Mouse (Mus musculus): ENCODE results near the gene 1700007K13Rik. TPM values are rescaled to one million over a fixed set of nuclear protein-coding genes. Genes with fewer than 3 reads are reported as not detected.
A peak's percentile ranks its signal among the peaks of the same experiment; 100 is the strongest.

The 1700007K13Rik gene
- polyA plus RNA-seq, 1 experiment from 2014 or later: not detected

DNA sequence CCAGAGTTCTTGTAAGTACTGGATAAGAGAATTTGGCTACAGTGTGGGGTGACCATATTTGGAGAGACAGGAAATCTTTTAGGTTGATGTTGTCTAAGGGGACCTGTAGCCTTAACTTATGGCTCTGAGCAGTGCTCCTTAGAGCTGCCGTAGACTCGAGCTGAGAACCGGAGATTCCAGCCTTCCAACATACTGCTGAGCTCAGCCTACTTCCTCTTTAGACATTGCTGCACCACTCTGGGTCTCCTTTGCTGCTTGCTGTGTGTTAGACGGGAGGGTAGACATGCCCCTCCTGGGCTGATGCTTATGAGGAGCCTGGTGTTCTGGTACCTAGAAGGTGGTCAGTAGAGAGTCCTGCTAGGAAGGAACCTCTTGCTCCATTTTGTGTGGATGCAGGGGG lies 32.3 kb upstream of the 1700007K13Rik start:
- WGBS: 83% methylated on average over 4 of the region's 4 CpGs
- Histone ChIP-seq H3K27me3 (replicated peaks; ENCODE audit: control insufficient read depth, insufficient read depth, low read length) (no peaks in the 10 kb centered on the region), H3K36me3 (ENCODE audit: control insufficient read depth, insufficient read depth, low read length) (no peaks in the 10 kb centered on the region), H3K4me2 (ENCODE audit: low read depth, low read length) (no peak overlapping the region), H3K27ac (ENCODE audit: low read length) (no peak overlapping the region), H3K9me3 (ENCODE audit: control insufficient read depth, low read length) (no peaks in the 10 kb centered on the region), H3K4me3 (ENCODE audit: low read length) (no peak overlapping the region), H3K4me1 (ENCODE audit: control insufficient read depth, insufficient read depth, low read length) (peaks cover 13% of the 10 kb centered on the region), H3K9ac (ENCODE audit: low read depth, low read length) (no peak overlapping the region)
- ATAC-seq: no peak

DNA sequence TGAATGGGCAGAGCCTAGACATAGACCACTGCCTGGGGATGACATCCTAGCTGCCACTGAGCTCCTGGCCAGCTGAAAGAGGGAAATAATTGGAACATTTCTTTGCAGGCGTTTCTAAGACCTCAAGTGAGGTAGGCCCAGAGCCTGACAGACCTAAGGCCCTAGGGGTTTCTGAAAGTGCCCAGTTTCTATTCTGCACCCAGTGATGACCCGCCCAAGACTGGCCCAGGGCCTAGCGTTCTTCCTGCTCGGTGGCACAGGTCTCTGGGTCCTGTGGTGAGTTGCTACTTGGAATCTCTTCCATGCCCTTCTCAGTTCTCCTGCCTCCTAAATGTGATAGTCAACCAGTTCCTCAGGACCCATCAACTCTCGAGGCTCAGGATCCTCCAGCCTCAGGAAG lies 31.4 kb upstream of the 1700007K13Rik start:
- H3K4me2 ChIP-seq (ENCODE audit: low read depth, low read length): no peak overlapping the region
- H3K36me3 ChIP-seq (ENCODE audit: control insufficient read depth, insufficient read depth, low read length): no peaks in the 10 kb centered on the region
- H3K4me1 ChIP-seq (ENCODE audit: control insufficient read depth, insufficient read depth, low read length): peaks cover 13% of the 10 kb centered on the region
- no peak overlapping the region for H3K27ac ChIP-seq (ENCODE audit: low read length)
- no peak for ATAC-seq
- peak overlapping the region; percentile 1; the same call in 1 of the 2 replicates for H3K4me3 ChIP-seq (ENCODE audit: low read length)
- no peaks in the 10 kb centered on the region for H3K9me3 ChIP-seq (ENCODE audit: control insufficient read depth, low read length)
- 85% methylated on average over 5 of the region's 5 CpGs for WGBS
- no peaks in the 10 kb centered on the region for H3K27me3 ChIP-seq (replicated peaks; ENCODE audit: control insufficient read depth, insufficient read depth, low read length)
- H3K9ac ChIP-seq (ENCODE audit: low read depth, low read length): no peak overlapping the region

GRCm38 (mm10) chr2:28496671-28497070 lies 30.5 kb upstream of the 1700007K13Rik start, which contains the start of gene Gbgt1:
Gene Gbgt1 (plus strand): TSS chr2:28496891.
- Histone ChIP-seq H3K9me3 (ENCODE audit: control insufficient read depth, low read length) (no peaks in the 10 kb centered on the region), H3K36me3 (ENCODE audit: control insufficient read depth, insufficient read depth, low read length) (no peaks in the 10 kb centered on the region), H3K27me3 (replicated peaks; ENCODE audit: control insufficient read depth, insufficient read depth, low read length) (no peaks in the 10 kb centered on the region), H3K4me1 (ENCODE audit: control insufficient read depth, insufficient read depth, low read length) (peaks cover 13% of the 10 kb centered on the region), H3K9ac (ENCODE audit: low read depth, low read length) (peak within 1 kb of the TSS; percentile 12; the same call in 1 of the 2 replicates), H3K4me3 (ENCODE audit: low read length) (peak within 1 kb of the TSS; percentile 1; the same call in 1 of the 2 replicates), H3K4me2 (ENCODE audit: low read depth, low read length) (peak within 1 kb of the TSS; percentile 19; the same call in 1 of the 2 replicates), H3K27ac (ENCODE audit: low read length) (peak within 1 kb of the TSS; percentile 30)
- peak; percentile 50 for ATAC-seq
- 60% methylated on average over 5 of the region's 5 CpGs for WGBS

DNA sequence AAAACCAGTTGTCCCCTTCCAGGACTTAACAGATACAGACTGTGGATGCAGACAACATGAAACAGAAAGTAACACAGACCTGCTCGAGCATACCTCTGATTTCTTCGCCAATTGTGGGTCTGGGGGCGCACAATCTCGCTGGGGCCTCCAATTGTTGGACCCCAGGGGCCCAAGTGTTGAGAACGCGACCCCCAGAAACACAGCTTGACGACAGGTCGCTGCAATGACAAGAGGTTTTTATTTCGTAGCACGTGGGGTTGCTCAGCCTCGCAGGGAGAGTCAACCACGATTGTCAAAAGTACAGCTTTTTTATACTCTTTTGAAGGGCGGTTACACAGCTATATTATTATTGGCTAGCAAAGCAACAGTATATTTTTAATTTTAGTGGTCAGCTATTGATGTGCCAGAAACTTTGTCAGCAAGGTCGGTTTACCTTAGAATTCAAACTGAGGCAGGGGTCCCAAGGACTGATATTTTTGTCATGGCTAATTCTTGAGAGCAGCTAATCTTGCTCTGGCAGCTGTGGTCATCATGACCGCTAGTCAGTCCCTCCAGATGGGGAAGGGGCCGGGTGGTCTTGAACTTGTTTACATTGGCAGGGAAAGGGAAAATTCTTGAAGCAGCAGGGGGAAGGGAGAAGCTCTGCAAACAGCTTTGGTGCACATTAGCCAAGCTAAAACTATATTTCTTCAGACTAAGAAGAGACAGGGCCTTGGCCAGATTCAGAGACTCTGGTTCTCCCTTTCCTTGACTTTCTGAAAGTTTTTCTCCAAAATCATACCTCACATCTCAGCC lies 29.9 kb upstream of the 1700007K13Rik start:
- no peaks in the 10 kb centered on the region for H3K36me3 ChIP-seq (ENCODE audit: control insufficient read depth, insufficient read depth, low read length)
- peak overlapping the region; percentile 30 for H3K27ac ChIP-seq (ENCODE audit: low read length)
- no peaks in the 10 kb centered on the region for H3K27me3 ChIP-seq (replicated peaks; ENCODE audit: control insufficient read depth, insufficient read depth, low read length)
- no peak overlapping the region for H3K4me2 ChIP-seq (ENCODE audit: low read depth, low read length)
- H3K9ac ChIP-seq (ENCODE audit: low read depth, low read length): 0 out of 2 replicates have a peak overlapping the region, but pooled peaks have one; percentile 12
- ATAC-seq: 0 out of 2 replicates have a peak, but pooled peaks have one; percentile 5
- peaks cover 13% of the 10 kb centered on the region for H3K4me1 ChIP-seq (ENCODE audit: control insufficient read depth, insufficient read depth, low read length)
- no peaks in the 10 kb centered on the region for H3K9me3 ChIP-seq (ENCODE audit: control insufficient read depth, low read length)
- no peak overlapping the region for H3K4me3 ChIP-seq (ENCODE audit: low read length)
- 74% methylated on average over 16 of the region's 16 CpGs for WGBS

DNA sequence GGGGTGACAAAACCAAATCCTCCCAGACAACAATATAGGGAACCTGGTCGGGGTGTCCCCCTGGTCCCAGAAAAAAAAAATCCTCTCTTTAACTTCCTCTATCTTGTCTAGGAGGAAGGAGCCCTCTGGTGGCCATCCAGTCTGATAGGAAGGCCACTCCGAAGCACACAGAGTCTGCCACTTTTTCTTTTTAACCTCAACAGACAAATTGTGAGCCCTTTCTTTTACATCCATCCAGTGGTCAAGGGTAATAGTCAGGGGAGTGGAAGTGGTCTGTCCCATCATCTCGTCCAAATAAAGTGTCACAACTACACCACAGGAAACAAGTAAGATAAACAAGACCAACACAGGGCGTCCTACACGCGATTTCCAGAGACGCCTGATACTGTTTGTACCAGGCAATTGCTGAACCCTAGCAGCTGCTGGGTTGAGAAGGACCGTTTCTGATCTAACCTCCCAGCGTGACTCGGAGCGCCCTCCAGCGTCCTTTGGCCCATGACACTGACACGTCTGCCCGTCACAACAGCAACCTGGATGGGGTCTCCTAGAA lies 29.1 kb upstream of the 1700007K13Rik start:
- H3K4me2 ChIP-seq (ENCODE audit: low read depth, low read length): no peak overlapping the region
- no peak overlapping the region for H3K9ac ChIP-seq (ENCODE audit: low read depth, low read length)
- 72% methylated on average over 14 of the region's 14 CpGs for WGBS
- no peaks in the 10 kb centered on the region for H3K9me3 ChIP-seq (ENCODE audit: control insufficient read depth, low read length)
- no peak overlapping the region for H3K4me3 ChIP-seq (ENCODE audit: low read length)
- 0 out of 2 replicates have a peak overlapping the region, but pooled peaks have one; percentile 20 for H3K27ac ChIP-seq (ENCODE audit: low read length)
- no peaks in the 10 kb centered on the region for H3K27me3 ChIP-seq (replicated peaks; ENCODE audit: control insufficient read depth, insufficient read depth, low read length)
- no peak for ATAC-seq
- H3K36me3 ChIP-seq (ENCODE audit: control insufficient read depth, insufficient read depth, low read length): no peaks in the 10 kb centered on the region
- H3K4me1 ChIP-seq (ENCODE audit: control insufficient read depth, insufficient read depth, low read length): peaks cover 13% of the 10 kb centered on the region

DNA sequence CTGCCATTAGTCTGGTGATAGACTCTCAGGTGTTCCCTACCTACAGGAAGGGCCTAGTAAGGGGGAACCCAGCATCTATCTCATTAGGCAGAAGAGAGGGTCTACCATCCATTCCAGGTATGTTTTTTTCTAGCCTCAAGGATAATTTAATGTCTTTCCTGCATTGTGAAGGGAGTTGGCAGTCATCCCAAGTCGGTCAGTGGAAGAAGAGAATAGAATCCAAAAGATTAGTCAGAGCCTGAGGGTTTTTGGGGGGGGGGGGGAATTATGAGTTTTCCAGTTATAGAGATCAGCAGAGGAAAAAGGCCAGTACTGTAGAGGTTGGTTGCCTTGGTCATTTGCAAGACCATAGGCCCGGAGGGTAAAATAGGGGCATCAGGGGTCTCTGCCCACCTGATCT lies 28.4 kb upstream of the 1700007K13Rik start:
- H3K27me3 ChIP-seq (replicated peaks; ENCODE audit: control insufficient read depth, insufficient read depth, low read length): no peaks in the 10 kb centered on the region
- WGBS: 78% methylated on average over 2 of the region's 2 CpGs
- peaks cover 13% of the 10 kb centered on the region for H3K4me1 ChIP-seq (ENCODE audit: control insufficient read depth, insufficient read depth, low read length)
- H3K9me3 ChIP-seq (ENCODE audit: control insufficient read depth, low read length): no peaks in the 10 kb centered on the region
- H3K9ac ChIP-seq (ENCODE audit: low read depth, low read length): no peak overlapping the region
- H3K4me2 ChIP-seq (ENCODE audit: low read depth, low read length): no peak overlapping the region
- no peak for ATAC-seq
- no peak overlapping the region for H3K4me3 ChIP-seq (ENCODE audit: low read length)
- H3K36me3 ChIP-seq (ENCODE audit: control insufficient read depth, insufficient read depth, low read length): no peaks in the 10 kb centered on the region
- no peak overlapping the region for H3K27ac ChIP-seq (ENCODE audit: low read length)

DNA sequence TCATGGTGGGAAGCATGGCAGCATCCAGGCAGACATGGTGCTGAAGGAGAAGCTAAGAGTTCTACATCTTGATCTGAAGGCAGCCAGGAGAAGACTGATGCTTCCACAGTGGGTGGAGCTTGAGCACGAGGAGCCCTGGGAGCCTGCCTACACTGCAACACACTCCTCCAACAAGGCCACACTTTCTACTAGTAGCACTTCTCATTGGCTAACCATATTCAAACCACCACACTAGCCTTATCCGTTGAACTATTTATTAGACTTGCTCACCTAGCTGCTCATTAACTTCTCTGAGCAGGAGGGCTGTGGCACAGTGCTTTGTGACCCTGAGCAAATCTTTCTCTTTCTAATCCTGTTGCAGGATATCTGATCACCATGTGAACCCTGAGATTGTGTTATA lies 17.7 kb upstream of the 1700007K13Rik start:
- ATAC-seq: peak; percentile 85

DNA sequence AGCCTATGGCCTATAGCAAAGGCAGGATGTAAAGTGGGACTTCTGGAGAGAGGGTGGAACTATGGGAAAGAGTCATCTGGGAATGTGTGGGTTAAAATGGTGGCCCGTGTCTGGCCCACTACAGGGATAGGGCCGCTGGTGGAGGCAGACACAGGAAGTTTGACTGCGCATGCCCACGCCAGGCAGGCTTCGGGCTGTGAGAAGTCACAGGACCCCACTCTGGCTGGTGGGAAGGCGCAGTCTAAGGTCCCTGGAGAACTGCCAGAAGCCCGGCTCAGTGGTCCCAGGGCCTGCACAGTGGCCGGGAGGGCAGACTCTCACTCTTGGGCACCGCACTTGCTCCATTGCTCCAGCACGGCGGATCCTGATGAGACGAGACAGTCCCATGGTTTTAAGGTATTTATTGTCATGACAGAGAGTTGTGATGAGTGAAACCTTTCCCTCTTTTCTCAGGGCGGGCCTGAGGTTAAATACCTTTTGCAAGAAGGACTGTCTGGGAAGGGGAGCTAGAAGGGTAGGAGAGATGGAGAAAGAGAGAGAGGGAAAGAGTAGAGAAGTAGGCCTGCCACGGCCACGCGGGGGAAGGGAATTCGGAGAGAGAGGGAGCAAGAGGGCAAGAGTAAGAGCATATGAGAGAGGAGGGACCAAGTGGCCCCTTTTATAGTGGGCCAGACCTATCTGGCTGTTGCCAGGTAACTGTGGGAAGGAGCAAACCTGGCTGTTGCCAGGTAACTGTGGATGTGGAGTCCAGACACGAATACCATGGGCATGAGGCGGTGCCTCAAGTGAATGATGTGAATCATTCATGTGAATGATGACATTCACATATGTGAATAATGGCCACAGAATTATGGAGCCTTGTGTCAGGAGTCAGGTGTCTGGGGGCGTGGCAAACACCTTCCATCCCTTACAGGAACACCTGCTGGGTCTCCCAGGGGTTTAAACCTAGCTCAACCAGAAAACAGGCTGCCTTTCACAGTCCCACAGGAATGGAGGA lies 13.4 kb upstream of the 1700007K13Rik start:
- Histone ChIP-seq H3K9ac (ENCODE audit: low read depth, low read length) (peak overlapping the region; percentile 66), H3K4me1 (ENCODE audit: control insufficient read depth, insufficient read depth, low read length) (0 out of 2 replicates have a peak, but pooled peaks cover 3% of the 10 kb centered on the region), H3K27me3 (replicated peaks; ENCODE audit: control insufficient read depth, insufficient read depth, low read length) (no peaks in the 10 kb centered on the region), H3K4me2 (ENCODE audit: low read depth, low read length) (peak overlapping the region; percentile 46), H3K27ac (ENCODE audit: low read length) (peak overlapping the region; percentile 68), H3K9me3 (ENCODE audit: control insufficient read depth, low read length) (no peaks in the 10 kb centered on the region), H3K4me3 (ENCODE audit: low read length) (peak overlapping the region; percentile 50), H3K36me3 (ENCODE audit: control insufficient read depth, insufficient read depth, low read length) (no peaks in the 10 kb centered on the region)
- peak; percentile 50; the same call in 1 of the 2 replicates for ATAC-seq
- 48% methylated on average over 20 of the region's 20 CpGs for WGBS

More for the DNA sequence above, 17.7 kb upstream of the 1700007K13Rik start:
- Histone ChIP-seq H3K4me1 (ENCODE audit: control insufficient read depth, insufficient read depth, low read length) (0 out of 2 replicates have a peak, but pooled peaks cover 2% of the 10 kb centered on the region), H3K4me2 (ENCODE audit: low read depth, low read length) (no peak overlapping the region), H3K27me3 (replicated peaks; ENCODE audit: control insufficient read depth, insufficient read depth, low read length) (no peaks in the 10 kb centered on the region), H3K27ac (ENCODE audit: low read length) (no peak overlapping the region), H3K4me3 (ENCODE audit: low read length) (no peak overlapping the region), H3K9me3 (ENCODE audit: control insufficient read depth, low read length) (no peaks in the 10 kb centered on the region), H3K9ac (ENCODE audit: low read depth, low read length) (no peak overlapping the region), H3K36me3 (ENCODE audit: control insufficient read depth, insufficient read depth, low read length) (no peaks in the 10 kb centered on the region)
- 58% methylated on average over 2 of the region's 2 CpGs for WGBS

Measured in intestine, embryonic 16.5 days (tissue).